Mouse (Mus musculus): ENCODE measurements around the gene Fam3c. TPM values are rescaled to one million over a fixed set of nuclear protein-coding genes. Genes with fewer than 3 reads are reported as not detected.

Fam3c gene
- polyA plus RNA-seq, 1 experiment from 2014 or later = 70.4 TPM

GRCm38 (mm10) chr6:22349531-22350238 is 6.4 kb downstream of the Fam3c start:
- no peak overlapping the region for H3K4me3 ChIP-seq (ENCODE audit: low read depth, low read length)
- no peaks in the 10 kb centered on the region for H3K36me3 ChIP-seq (ENCODE audit: control insufficient read depth, insufficient read depth, low read length)
- ATAC-seq (ENCODE audit: low read depth) = no peak
- DNase-seq (ENCODE audit: low spot score) = no peak
- no peak overlapping the region for H3K9ac ChIP-seq (ENCODE audit: low read depth, low read length)
- no peak overlapping the region for H3K27ac ChIP-seq (replicated peaks; ENCODE audit: low read depth, low read length)
- no peaks in the 10 kb centered on the region for H3K9me3 ChIP-seq (ENCODE audit: control insufficient read depth, low read length)
- 87% methylated on average over 11 of the region's 11 CpGs for WGBS
- H3K4me1 ChIP-seq (ENCODE audit: control insufficient read depth, insufficient read depth, low read length) = peaks cover 24% of the 10 kb centered on the region
- no peaks in the 10 kb centered on the region for H3K27me3 ChIP-seq (replicated peaks; ENCODE audit: control insufficient read depth, insufficient read depth, low read length)
- no peak overlapping the region for H3K4me2 ChIP-seq (ENCODE audit: low read depth, low read length)

- no peak overlapping the region for H3K9ac ChIP-seq (ENCODE audit: low read depth, low read length)
- no peaks in the 10 kb centered on the region for H3K27me3 ChIP-seq (replicated peaks; ENCODE audit: control insufficient read depth, insufficient read depth, low read length)
- H3K27ac ChIP-seq (replicated peaks; ENCODE audit: low read depth, low read length) = no peak overlapping the region
- H3K4me1 ChIP-seq (ENCODE audit: control insufficient read depth, insufficient read depth, low read length) = peaks cover 23% of the 10 kb centered on the region
- H3K4me2 ChIP-seq (ENCODE audit: low read depth, low read length) = no peak overlapping the region
- DNase-seq (ENCODE audit: low spot score) = no peak
- no peak overlapping the region for H3K4me3 ChIP-seq (ENCODE audit: low read depth, low read length)
- no peaks in the 10 kb centered on the region for H3K9me3 ChIP-seq (ENCODE audit: control insufficient read depth, low read length)
- H3K36me3 ChIP-seq (ENCODE audit: control insufficient read depth, insufficient read depth, low read length) = no peaks in the 10 kb centered on the region
- WGBS = 95% methylated on average over 3 of the region's 3 CpGs
- no peak for ATAC-seq (ENCODE audit: low read depth)
These were observed 7.1 kb downstream of the Fam3c start for GRCm38 (mm10) chr6:22348975-22349374.

GRCm38 (mm10) chr6:22348130-22348529 is 7.9 kb downstream of the Fam3c start:
- no peaks in the 10 kb centered on the region for H3K27me3 ChIP-seq (replicated peaks; ENCODE audit: control insufficient read depth, insufficient read depth, low read length)
- no peak overlapping the region for H3K4me3 ChIP-seq (ENCODE audit: low read depth, low read length)
- H3K4me1 ChIP-seq (ENCODE audit: control insufficient read depth, insufficient read depth, low read length) = peaks cover 21% of the 10 kb centered on the region
- 54% methylated on average over 4 of the region's 4 CpGs for WGBS
- DNase-seq (ENCODE audit: low spot score) = no peak
- H3K27ac ChIP-seq (replicated peaks; ENCODE audit: low read depth, low read length) = no peak overlapping the region
- no peak overlapping the region for H3K9ac ChIP-seq (ENCODE audit: low read depth, low read length)
- no peaks in the 10 kb centered on the region for H3K36me3 ChIP-seq (ENCODE audit: control insufficient read depth, insufficient read depth, low read length)
- peak; percentile 21; the same call in 1 of the 2 replicates for ATAC-seq (ENCODE audit: low read depth)
- no peaks in the 10 kb centered on the region for H3K9me3 ChIP-seq (ENCODE audit: control insufficient read depth, low read length)
- H3K4me2 ChIP-seq (ENCODE audit: low read depth, low read length) = no peak overlapping the region

- DNase-seq (ENCODE audit: low spot score) = no peak
- peak; percentile 45; the same call in 1 of the 2 replicates for ATAC-seq (ENCODE audit: low read depth)
- Histone ChIP-seq H3K9ac (ENCODE audit: low read depth, low read length) (no peak overlapping the region), H3K27me3 (replicated peaks; ENCODE audit: control insufficient read depth, insufficient read depth, low read length) (no peaks in the 10 kb centered on the region), H3K27ac (replicated peaks; ENCODE audit: low read depth, low read length) (no peak overlapping the region), H3K4me1 (ENCODE audit: control insufficient read depth, insufficient read depth, low read length) (peaks cover 21% of the 10 kb centered on the region), H3K9me3 (ENCODE audit: control insufficient read depth, low read length) (no peaks in the 10 kb centered on the region), H3K36me3 (ENCODE audit: control insufficient read depth, insufficient read depth, low read length) (no peaks in the 10 kb centered on the region), H3K4me2 (ENCODE audit: low read depth, low read length) (no peak overlapping the region), H3K4me3 (ENCODE audit: low read depth, low read length) (no peak overlapping the region)
- 51% methylated on average over 8 of the region's 8 CpGs for WGBS
These were observed 8.7 kb downstream of the Fam3c start for GRCm38 (mm10) chr6:22347132-22347902.

- 34% methylated on average over 6 of the region's 6 CpGs for WGBS
- no peak overlapping the region for H3K27ac ChIP-seq (replicated peaks; ENCODE audit: low read depth, low read length)
- no peak overlapping the region for H3K4me2 ChIP-seq (ENCODE audit: low read depth, low read length)
- H3K9ac ChIP-seq (ENCODE audit: low read depth, low read length) = no peak overlapping the region
- no peaks in the 10 kb centered on the region for H3K27me3 ChIP-seq (replicated peaks; ENCODE audit: control insufficient read depth, insufficient read depth, low read length)
- ATAC-seq (ENCODE audit: low read depth) = no peak
- H3K9me3 ChIP-seq (ENCODE audit: control insufficient read depth, low read length) = no peaks in the 10 kb centered on the region
- DNase-seq (ENCODE audit: low spot score) = no peak
- peaks cover 21% of the 10 kb centered on the region for H3K4me1 ChIP-seq (ENCODE audit: control insufficient read depth, insufficient read depth, low read length)
- no peak overlapping the region for H3K4me3 ChIP-seq (ENCODE audit: low read depth, low read length)
- 0 out of 2 replicates have a peak, but pooled peaks cover 8% of the 10 kb centered on the region for H3K36me3 ChIP-seq (ENCODE audit: control insufficient read depth, insufficient read depth, low read length)
These were observed 11.6 kb downstream of the Fam3c start for GRCm38 (mm10) chr6:22344443-22344842.

- no peak for ATAC-seq (ENCODE audit: low read depth)
- no peaks in the 10 kb centered on the region for H3K9me3 ChIP-seq (ENCODE audit: control insufficient read depth, low read length)
- H3K4me1 ChIP-seq (ENCODE audit: control insufficient read depth, insufficient read depth, low read length) = peaks cover 21% of the 10 kb centered on the region
- WGBS = 92% methylated on average over 6 of the region's 6 CpGs
- DNase-seq (ENCODE audit: low spot score) = no peak
- no peak overlapping the region for H3K4me3 ChIP-seq (ENCODE audit: low read depth, low read length)
- no peak overlapping the region for H3K27ac ChIP-seq (replicated peaks; ENCODE audit: low read depth, low read length)
- no peaks in the 10 kb centered on the region for H3K27me3 ChIP-seq (replicated peaks; ENCODE audit: control insufficient read depth, insufficient read depth, low read length)
- no peak overlapping the region for H3K9ac ChIP-seq (ENCODE audit: low read depth, low read length)
- H3K4me2 ChIP-seq (ENCODE audit: low read depth, low read length) = no peak overlapping the region
- 0 out of 2 replicates have a peak, but pooled peaks cover 8% of the 10 kb centered on the region for H3K36me3 ChIP-seq (ENCODE audit: control insufficient read depth, insufficient read depth, low read length)
These were observed 12.3 kb downstream of the Fam3c start for GRCm38 (mm10) chr6:22343706-22344105.

GRCm38 (mm10) chr6:22343292-22343691 is 12.8 kb downstream of the Fam3c start:
- no peaks in the 10 kb centered on the region for H3K27me3 ChIP-seq (replicated peaks; ENCODE audit: control insufficient read depth, insufficient read depth, low read length)
- no peak for DNase-seq (ENCODE audit: low spot score)

GRCm38 (mm10) chr6:22340779-22341178 is 15.3 kb downstream of the Fam3c start:
- Histone ChIP-seq H3K36me3 (ENCODE audit: control insufficient read depth, insufficient read depth, low read length) (peaks cover 14% of the 10 kb centered on the region; the same call in 1 of the 2 replicates), H3K27ac (replicated peaks; ENCODE audit: low read depth, low read length) (no peak overlapping the region), H3K4me1 (ENCODE audit: control insufficient read depth, insufficient read depth, low read length) (peaks cover 6% of the 10 kb centered on the region; the same call in 1 of the 2 replicates), H3K27me3 (replicated peaks; ENCODE audit: control insufficient read depth, insufficient read depth, low read length) (no peaks in the 10 kb centered on the region), H3K9me3 (ENCODE audit: control insufficient read depth, low read length) (no peaks in the 10 kb centered on the region), H3K4me2 (ENCODE audit: low read depth, low read length) (no peak overlapping the region), H3K4me3 (ENCODE audit: low read depth, low read length) (no peak overlapping the region), H3K9ac (ENCODE audit: low read depth, low read length) (no peak overlapping the region)
- ATAC-seq (ENCODE audit: low read depth) (no peak), DNase-seq (ENCODE audit: low spot score) (no peak)
- WGBS = 95% methylated on average over 14 of the region's 14 CpGs

More at GRCm38 (mm10) chr6:22343292-22343691, 12.8 kb downstream of the Fam3c start:
- Histone ChIP-seq H3K4me3 (ENCODE audit: low read depth, low read length) (no peak overlapping the region), H3K9me3 (ENCODE audit: control insufficient read depth, low read length) (no peaks in the 10 kb centered on the region), H3K4me1 (ENCODE audit: control insufficient read depth, insufficient read depth, low read length) (peaks cover 21% of the 10 kb centered on the region), H3K36me3 (ENCODE audit: control insufficient read depth, insufficient read depth, low read length) (0 out of 2 replicates have a peak, but pooled peaks cover 8% of the 10 kb centered on the region), H3K4me2 (ENCODE audit: low read depth, low read length) (no peak overlapping the region), H3K9ac (ENCODE audit: low read depth, low read length) (no peak overlapping the region), H3K27ac (replicated peaks; ENCODE audit: low read depth, low read length) (no peak overlapping the region)
- 74% methylated on average over 3 of the region's 3 CpGs for WGBS
- ATAC-seq (ENCODE audit: low read depth) = no peak

All from embryonic facial prominence, embryonic 14.5 days (tissue).